Mouse (Mus musculus) heart, postnatal 4 days (tissue): ENCODE measurements around the gene Tsr1. TPM values are rescaled to one million over a fixed set of nuclear protein-coding genes. Genes with fewer than 3 reads are reported as not detected.

ENCODE experiments used
- DNase-seq: peaks from one replicate; pipeline ENCODE4 v3.0.0; 2021
- total RNA-seq, 2 experiments: library from RNA; stranded (reverse); gene quantifications; 2 replicates each; pipeline ENCODE4 v1.2.3; 2021

Gene Tsr1
- total RNA-seq, result 10 to 100 TPM; 20.0 to 22.6 TPM

DNA sequence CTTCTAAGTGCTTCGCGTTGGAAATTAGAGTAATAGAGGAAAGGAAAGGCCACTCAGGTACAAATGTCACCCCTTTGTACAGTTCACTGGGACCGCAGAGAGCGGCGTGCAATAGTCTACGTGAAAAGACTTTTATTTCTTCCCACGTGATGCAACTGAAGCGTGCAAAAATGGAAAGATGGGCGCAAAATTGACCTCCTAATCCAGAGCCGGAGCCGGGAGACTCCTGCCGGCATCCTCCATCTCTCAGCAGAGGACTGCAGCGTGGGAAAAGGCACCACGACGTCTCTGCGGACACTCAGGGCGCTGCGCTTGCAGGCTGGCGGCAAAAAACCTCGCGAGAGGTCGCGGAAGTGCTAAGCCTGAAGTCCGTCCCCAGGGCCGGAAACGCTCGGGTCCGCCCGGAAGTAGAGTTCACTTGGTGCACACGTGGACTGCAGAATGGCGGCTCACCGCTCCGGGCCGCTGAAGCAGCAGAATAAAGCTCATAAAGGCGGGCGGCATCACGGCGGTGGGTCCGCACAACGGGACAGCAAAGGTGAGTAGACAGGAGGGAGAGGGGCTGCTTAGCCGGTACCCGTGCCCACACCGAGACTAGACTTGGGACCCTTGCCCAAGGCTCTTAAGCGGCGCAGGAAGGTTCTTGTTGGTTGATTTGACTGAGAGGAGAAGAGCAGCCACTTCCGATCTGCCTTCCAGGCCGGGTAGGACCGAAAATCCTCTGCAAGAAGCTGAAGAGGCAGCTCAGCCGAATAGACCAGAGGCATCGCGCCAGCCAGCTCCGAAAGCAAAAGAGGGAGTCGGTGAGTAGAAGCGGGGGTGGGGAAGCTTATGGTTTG, at the start of gene Tsr1:
Tsr1 (plus strand) TSS at position 394 of the 839 bp plus-strand sequence.
- DNase-seq, result peak; percentile 93

DNA sequence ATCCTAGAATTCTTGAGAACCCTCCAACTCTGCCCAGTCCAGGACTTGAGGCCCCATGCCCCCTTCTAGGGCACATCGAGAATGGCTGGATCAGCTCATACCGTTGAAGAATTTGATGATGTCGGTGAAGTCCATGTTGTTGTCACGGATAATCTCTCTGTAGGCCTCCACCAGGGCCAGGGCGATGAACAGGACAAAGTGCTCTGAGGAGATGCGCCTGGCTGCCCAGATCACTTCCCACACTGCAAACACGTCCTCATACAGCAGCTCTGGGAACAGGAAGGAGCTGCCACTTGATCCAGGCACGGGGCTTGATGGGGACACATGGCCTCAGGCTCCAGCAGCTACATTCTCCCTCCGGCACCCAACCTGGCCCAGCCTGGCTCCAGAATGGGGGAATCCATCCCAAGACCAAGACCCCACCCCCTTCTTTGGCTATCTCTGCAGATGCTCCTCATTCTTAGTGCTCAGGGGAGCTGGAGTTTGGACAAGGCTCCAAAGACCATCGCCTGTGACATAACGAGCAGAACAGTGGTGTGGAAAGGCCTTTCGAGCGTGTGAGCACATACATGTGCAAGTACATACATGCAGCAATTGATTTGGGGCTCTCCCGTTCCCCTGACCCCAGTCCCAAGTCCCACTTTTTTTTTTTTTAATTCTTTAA, 46.7 kb upstream of the Tsr1 start:
- DNase-seq, result no peak

DNA sequence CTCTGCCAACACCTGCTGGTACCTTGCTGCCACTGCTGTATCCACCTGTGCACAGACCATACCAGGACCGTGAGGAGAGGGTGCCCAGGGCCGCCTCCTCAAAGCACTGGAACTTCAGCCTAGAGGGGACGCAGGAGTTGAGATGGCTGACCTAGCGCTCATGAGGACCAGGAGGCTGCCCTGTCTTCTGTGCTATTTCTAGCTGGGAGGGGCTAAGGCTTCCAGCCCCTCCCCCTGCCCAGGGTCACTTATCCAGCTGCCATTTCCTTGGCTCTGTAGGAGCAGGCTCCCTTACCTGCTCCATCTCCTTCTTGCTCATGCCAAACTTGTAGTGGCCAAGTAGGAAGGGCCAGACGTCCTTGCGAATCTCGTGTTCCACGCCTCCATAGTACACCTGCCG, 40.1 kb upstream of the Tsr1 start:
- no peak for DNase-seq

DNA sequence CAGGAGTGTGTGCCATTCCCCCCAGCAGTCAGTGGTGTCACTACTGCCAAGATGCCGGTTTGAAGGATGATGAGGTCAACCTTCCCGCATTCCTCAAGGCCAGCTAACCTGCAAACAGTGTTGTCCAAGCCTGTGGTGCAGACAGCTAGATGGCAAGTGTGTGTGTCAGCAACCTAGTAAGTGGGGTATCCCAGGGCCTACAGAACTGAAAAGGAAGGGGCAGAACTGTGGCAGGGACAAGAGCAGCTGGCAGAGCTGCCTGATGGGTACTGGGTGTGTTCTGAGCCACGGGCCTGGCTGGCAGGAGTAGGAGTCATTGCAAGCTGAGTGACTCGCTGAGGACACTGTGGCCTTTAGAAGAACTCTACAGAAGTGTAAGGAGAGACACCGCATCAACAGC, 35.7 kb upstream of the Tsr1 start:
- no peak for DNase-seq

DNA sequence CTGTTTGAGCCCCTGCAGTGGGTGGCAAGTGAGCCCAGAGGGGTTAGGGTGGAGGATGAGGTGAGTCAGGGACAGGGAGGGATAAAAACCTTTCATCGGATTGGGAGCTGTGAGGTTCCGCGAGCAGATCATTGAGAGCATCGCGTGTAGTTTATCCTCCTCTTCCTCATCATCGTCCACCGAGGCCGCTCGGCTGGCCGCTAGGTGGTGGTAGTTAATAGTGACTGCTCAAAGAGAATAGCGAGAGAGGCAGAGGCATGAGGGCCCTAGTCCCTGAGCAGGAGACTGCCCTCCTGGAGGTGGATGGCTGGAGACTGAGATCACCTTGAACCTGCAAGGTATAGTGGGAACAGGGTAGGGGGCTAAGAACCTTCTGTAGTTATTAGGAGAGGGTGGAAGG, 34.4 kb upstream of the Tsr1 start:
- peak; percentile 55 for DNase-seq

DNA sequence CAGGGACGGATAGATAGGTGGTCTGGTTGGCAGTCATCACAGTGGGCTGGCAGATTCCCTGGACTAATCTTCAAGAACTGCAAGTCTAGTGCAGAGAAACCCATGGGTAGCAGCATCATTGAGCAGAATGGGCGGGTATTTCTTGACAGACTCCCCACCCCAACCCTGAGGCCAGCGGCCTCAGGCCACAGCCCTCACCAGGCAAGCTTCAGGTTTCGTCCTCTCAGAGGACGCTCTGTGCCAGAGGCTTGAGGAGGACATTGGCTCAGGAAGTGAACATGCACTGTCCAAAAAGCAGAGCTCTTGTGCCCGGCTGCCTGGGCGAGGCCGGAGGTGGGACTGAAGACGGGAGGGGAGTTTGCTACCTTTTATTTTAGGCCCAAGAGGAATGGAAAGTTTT, 33.5 kb upstream of the Tsr1 start:
- DNase-seq, result no peak

DNA sequence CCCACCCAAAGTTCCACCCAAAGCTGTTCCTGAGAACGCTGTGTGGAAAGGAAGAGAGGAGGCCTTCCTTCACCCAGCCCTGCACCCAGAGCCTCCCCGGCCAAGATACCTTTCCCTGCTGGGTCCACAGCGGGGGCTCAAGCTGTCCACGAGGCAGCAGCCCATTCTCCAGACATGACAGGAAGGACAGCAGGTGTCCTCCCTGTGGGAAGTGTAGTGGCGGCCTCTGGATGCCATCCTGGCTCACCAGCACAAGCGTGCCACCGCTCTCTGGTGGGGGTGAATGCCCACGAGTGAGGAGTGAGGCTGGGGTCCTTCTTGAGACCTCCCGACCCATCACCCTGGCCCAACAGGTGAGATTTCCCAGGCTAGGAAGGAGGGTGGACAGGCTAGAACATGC, 32.6 kb upstream of the Tsr1 start:
- no peak for DNase-seq

DNA sequence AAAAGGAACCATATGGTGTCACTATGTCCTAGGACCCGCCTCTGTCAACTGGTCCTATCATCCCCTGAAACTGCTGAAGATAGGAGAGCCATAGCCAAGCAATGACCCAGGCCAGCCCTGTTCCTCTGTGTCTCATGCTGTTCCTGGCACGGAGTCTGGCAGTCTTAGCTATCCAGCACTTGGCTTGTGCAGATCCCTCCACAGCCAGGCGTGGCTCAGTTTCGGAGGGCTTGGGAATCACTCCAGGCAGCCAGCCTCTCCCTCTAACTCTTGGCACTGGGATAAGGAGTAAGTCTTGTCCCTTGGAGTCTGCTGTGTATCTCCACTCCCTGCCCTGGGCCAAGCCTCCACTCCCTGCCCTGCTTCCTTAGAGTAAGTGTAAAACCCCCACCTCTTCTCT, 31.2 kb upstream of the Tsr1 start:
- peak; percentile 76 for DNase-seq

DNA sequence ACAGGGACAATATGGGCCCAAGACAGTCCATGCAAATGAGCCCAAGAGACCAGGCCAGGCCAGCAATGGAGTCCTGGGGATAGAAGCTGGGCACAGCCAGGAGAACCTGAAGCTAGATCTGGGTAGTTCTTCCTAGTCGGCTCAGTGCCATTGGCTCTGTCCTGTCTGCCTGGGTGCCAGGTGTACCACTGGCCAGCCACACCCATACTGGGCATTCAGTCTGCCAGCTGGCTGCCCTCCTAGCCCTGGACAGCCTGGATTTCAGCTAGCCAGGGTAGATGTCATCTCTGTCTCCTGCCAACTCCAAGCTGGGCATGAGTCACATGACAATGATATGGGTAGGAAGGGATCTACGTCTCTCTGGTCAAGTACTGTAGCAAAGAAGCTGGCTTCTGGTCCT, 30.7 kb upstream of the Tsr1 start:
- DNase-seq, result peak; percentile 73

DNA sequence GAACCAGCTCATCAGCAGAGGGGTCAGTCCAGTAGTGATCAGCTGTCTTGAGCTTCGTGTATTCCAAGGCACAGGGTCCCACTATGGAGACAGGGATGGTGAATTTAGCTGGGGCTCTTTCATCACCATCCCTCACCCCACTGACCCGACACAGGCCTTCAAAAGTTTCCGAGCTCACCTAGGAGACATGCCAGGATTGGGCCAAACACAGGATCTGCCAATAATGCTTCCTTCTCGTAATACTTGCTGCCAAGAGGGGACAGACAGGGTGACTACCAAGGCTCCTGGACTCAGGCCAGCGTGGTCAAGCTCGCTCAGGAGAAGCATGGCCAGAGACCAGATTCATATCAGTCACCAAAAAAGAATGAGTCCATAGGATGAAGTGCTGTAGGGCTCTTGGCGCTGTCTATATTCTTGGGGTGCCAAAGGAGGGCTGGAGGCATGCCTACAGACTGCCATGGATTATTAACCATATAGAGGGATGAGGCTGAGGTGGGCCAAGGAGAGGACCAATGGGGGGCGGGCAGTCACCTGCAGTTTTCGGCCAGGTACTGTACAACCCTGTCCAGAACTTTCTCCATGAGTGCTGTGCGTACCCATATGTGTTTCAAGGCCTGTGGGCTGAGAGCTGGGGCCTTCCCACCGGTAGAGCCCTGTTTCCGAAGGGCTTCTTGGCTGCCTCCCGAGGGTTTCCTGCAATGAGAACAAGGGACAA, 29.7 kb upstream of the Tsr1 start:
- DNase-seq, result no peak

DNA sequence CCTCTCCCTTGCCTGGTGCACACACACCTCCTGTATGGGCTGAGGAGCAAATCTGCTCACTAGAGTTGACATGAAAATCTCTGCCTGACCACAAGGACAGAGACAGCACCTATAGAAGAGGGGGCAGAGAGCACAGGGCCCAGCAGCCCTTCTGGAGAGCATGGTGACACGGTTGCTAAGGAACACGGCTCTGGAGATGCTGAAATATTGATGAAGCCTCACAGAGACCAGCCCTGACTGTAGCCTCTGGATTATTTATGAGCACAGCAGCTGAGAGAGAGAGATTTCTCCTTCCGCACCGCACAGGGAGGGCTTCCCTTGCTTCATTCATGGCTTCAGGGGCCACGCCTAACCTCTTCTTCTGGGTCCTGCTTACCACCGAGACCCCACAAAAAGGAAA, 28.3 kb upstream of the Tsr1 start:
- no peak for DNase-seq

DNA sequence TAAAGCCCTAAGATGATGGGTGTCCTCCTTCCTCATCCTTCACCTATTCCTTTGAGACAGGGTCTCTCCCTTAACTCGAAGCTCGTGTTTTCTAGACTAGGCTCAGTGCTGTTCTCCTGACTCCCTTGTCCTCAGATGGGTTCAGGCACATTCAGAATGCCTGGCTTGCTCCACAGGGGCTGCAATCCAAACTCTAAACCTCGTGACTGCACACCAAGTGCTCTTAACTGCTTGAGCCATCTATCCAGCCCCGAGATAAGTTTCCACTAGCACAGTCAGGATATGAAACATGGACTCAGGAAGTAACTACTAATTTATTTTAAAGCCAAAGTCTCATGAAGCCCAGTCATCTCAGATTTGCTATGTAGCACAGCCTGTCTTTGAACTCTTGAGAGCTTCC, 27.3 kb upstream of the Tsr1 start:
- no peak for DNase-seq

DNA sequence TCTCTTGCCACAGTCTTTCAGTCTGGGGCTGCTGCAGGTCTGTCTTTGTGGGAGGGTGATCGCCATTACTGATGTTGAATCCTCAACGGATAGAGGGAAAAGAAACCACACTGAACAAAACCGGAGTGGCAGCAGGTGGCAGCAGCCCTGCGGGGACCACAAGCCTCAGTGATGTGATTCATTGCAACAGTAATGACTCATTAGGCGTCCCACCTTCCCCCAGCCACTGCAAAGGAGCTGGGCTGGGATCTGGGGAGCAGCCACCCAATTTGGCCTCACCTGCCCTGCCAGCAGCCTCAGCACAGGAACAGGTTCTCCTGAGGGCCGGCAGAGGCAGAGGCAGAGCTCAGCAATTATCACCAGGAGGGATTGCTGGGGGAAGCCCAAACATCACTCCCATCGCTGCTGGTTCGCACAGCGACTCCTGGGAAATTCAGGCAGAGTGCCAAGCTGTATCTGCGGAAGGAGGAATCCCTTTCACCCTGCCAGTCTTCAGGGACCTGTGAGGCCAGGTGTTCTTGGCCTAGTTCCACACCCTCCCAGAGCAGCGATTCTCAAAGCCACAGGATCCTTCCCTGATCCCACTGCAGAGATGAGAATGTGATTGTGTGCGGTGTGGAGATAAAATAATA, 26.8 kb upstream of the Tsr1 start:
- DNase-seq, result no peak

DNA sequence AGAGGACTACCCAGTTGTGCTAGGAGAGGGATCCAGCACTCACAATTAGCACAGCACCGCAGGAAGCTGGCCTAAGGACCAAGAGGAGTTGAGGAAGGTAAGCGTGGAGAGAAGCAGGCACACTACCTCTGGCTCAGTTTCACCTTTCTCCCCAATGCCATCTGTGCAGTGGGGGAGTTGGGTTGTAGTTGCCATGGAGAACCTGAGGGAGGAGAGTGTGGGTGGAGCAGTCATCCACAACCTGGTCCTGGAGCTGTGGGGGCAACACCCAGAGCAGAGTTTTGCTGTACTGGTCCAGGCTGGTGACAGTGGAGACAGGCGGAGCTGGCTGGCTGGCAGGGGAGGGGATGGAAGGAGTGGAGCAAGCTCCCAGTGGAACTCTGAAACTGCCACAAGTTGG, 23.2 kb upstream of the Tsr1 start:
- DNase-seq, result no peak

DNA sequence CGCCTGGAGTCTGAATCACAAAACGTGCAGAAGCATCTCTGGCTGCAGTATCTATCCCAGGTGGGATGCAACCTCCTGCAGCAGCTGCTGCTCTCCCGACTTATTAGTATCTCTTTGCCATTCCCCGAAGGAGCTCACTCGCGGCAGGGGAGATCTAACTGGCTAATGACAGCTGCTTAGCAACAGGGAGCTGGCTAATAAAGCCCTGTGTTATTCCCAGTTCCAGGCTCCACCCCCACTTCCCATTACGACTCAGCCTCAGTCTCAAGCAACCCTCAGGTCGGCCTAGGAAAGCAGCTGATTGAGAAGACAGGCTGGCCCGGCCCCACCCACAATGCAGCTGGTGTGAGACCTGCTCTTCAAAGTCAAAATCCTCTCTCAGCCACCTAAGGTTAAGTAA, 21.1 kb upstream of the Tsr1 start:
- peak; percentile 50 for DNase-seq

DNA sequence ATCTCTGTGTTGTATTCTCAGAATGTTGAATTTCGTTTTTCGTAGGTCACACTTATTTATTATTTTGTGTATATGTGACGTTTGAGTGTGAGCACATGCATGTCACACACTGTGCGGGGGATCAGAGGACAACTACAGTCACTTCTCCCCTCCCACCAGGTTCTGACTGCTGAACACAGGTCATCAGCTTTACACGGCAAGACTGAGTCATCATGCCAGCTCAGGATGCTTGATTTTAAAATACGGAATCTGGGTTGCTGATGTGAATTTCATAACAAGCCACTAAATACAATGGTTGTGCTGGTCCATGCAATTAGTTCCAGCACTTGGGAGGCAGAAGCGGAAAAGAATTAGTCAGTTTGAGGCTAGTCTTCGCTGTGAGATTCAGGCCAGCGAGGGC, 16.9 kb upstream of the Tsr1 start:
- DNase-seq, result no peak

DNA sequence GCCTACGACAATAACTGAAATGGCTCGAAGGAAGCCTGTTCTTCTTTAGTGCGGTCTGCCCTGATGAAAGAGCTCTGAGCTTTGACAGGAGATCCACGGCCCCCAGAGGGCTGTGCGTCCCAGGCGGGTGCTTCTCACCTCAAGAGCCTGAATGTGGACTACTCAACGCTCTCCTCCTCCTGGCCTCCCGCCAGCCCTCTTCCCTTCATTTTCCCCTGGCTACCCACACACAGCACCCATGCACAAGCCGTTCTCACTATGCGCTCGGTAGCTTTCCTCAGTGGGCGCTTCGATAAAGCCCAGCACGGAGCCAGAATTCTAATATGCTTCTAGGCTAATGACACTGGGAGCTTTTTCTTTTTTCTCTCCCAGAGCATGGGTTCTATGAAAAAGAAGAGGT, 15.9 kb upstream of the Tsr1 start:
- DNase-seq, result no peak

DNA sequence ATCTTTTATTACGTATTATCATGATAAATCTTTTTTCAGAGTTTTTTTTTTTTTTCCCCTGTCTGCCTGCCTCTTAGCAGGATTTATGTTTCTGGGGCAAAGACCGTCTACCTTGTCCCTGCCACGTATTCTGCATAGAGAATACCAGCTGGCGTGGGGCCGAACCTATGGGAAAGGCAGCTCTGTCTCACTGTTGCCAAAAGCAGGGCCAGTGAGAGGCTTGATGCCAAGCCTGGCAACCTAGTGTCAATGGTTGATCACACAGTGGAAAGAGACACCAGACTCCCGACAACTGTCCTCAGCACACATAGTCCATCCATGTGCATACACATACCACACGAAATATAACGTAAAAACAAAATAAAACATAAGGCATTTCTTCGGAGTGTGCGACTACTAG, 14.8 kb upstream of the Tsr1 start:
- no peak for DNase-seq

DNA sequence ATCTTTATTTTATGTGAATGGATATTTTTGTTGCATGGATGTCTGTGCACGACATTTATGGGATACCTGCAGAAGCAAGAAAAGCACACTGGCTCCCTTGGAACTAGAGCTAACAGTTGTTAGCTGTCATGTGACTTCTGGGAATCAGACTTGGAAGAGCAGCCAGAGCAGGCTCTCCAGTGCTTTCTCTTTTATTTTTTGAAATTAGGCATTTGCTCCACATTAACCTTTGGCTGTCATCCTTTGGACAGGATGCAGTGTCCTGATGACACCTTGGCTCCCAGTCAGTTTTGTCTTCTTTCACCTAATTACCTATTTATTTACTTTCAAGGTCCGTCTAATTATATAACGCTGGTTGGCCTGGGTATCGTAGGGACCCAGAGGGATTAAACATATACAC, 3.3 kb upstream of the Tsr1 start:
- DNase-seq, result no peak

DNA sequence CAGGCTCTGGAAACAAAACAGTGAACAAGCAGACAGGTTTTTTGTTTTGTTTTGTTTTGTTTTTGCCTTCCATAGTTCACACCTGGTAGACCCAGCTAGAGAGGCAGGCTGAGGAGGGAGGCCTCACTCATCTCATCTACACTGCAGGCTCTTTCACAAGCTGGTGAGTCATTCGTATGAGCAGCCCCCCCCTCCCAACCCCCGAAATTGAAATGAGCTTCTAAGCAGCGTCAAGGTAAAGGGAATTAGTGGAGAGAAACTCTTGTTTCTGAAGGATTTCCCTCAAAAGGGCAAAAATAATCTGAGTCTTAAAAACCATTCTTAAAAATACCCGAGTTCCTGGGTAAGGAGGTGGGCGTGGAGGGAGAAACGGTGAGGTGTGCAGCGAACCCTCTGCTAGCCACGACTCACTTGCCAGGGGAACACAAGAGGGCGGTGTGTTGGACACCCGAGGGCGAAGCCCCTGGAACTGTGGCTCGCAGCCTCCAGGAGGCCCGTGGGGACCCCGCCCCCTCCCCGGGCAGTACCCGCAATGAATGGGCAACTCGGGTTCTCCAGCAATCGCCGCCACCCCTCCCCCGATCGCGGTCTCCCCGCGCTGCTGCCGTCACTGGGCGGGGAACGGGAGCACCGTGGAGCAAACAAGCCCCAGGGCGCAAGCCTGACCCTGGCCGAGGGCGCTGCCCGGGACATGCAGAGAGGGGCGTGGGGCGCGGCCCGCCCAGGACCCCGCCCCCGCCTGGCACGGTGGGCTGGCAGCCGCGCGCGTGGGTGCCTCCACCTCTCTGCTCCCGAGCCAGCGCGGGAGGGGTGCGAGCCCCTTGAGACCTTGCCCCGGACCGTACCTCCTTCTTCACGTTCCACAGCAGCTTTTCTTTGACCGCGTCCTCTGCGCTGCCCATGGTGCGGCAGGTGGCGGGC, 1.6 kb upstream of the Tsr1 start:
- DNase-seq, result peak; percentile 70

DNA sequence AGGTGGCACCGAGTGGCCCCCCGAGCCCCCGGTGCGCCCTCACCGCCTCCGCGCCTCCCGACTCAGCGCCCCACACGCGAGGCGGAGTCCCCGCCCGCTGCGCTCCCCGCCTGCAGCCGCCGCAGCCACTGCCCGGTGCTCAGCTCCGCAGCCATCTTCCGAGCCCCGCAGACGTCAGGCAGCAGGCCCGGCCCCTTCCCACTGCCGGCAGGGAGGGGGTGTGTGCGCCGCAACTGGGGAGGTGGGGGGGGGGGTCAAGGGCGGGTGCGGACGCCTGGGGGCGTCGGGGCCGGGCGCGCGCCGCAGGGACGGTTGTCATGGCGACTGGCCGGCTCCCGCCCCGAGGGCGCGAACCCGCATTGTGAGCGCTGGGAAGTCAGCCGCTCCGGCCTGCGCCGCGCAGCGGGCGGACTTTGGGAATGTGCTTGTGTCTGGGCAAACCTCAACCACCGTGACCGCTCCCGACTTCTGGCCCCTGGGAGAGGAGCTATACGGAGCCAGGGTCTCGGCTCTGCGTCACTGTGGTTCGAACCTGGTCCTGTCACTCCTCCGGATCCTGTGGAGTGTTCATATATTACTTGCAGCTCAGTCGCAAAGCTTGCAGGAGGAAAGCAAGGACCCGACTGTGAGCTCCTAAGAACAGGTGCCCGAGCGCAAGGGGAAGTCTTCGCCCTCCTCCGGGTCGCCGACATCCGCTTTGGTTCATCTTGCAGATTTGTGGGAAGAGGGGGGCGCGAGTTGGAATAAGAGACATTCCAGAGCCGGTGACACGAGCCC, 782 bp upstream of the Tsr1 start, which contains the start of gene Sgsm2:
Sgsm2 (minus strand) TSS at position 160 of the 777 bp plus-strand sequence.
- DNase-seq, result peak; percentile 75
